Mouse (Mus musculus) gastrocnemius, adult 8-10 months (tissue): ENCODE data around the gene Tbx6. TPM values are rescaled to one million over a fixed set of nuclear protein-coding genes. Genes with fewer than 3 reads are reported as not detected.

ENCODE experiments used
- DNase-seq, 2 experiments: peaks; one replicate each; pipeline ENCODE4 v3.0.0; 2022; ENCODE audit warnings: low spot score in 2 of 2
- total RNA-seq, 4 experiments: library from RNA; stranded (reverse); gene quantifications; 2 replicates each; pipeline ENCODE4 v1.2.4; 2022

Tbx6 gene
- total RNA-seq: under 1 TPM; 0.17 to 0.48 (median 0.40) TPM

GRCm38 (mm10) chr7:126780971-126781635 lies at the start of gene Tbx6:
Gene Tbx6 (plus strand): TSS chr7:126781483.
- no peak for DNase-seq

GRCm38 (mm10) chr7:126736122-126736521 lies 45.2 kb upstream of the Tbx6 start:
- DNase-seq: no peak

GRCm38 (mm10) chr7:126739551-126739950 lies 41.7 kb upstream of the Tbx6 start:
- no peak for DNase-seq

GRCm38 (mm10) chr7:126740132-126740735 lies 41.0 kb upstream of the Tbx6 start:
- DNase-seq: no peak

- DNase-seq: no peak
Measured at GRCm38 (mm10) chr7:126740977-126741376, 40.3 kb upstream of the Tbx6 start.

- DNase-seq: no peak
Measured at GRCm38 (mm10) chr7:126741452-126741851, 39.8 kb upstream of the Tbx6 start.

GRCm38 (mm10) chr7:126741964-126742482 lies 39.3 kb upstream of the Tbx6 start:
- no peak for DNase-seq

- no peak for DNase-seq
Measured at GRCm38 (mm10) chr7:126746066-126746465, 35.2 kb upstream of the Tbx6 start.

GRCm38 (mm10) chr7:126746798-126747197 lies 34.5 kb upstream of the Tbx6 start:
- DNase-seq: no peak

- DNase-seq: no peak
Measured at GRCm38 (mm10) chr7:126748824-126749223, 32.5 kb upstream of the Tbx6 start.

GRCm38 (mm10) chr7:126749582-126750343 lies 31.5 kb upstream of the Tbx6 start:
- no peak for DNase-seq

GRCm38 (mm10) chr7:126754866-126755265 lies 26.4 kb upstream of the Tbx6 start:
- DNase-seq: peak; percentile 67 to 74

GRCm38 (mm10) chr7:126758539-126758938 lies 22.7 kb upstream of the Tbx6 start:
- DNase-seq: no peak

GRCm38 (mm10) chr7:126759050-126759671 lies 22.1 kb upstream of the Tbx6 start, which contains the start of gene Mapk3:
Gene Mapk3 (plus strand): TSS chr7:126759601.
- DNase-seq: peak; percentile 85 to 91

GRCm38 (mm10) chr7:126759672-126760390 lies 21.5 kb upstream of the Tbx6 start:
- no peak for DNase-seq

- DNase-seq: peak; percentile 36 to 73
Measured at GRCm38 (mm10) chr7:126760391-126760802, 20.9 kb upstream of the Tbx6 start.

GRCm38 (mm10) chr7:126760956-126761355 lies 20.3 kb upstream of the Tbx6 start:
- DNase-seq: no peak

- DNase-seq: no peak
Measured at GRCm38 (mm10) chr7:126761529-126762067, 19.7 kb upstream of the Tbx6 start.

- DNase-seq: no peak
Measured at GRCm38 (mm10) chr7:126762471-126763008, 18.7 kb upstream of the Tbx6 start.

GRCm38 (mm10) chr7:126765540-126765939 lies 15.7 kb upstream of the Tbx6 start:
- no peak for DNase-seq
